Mouse (Mus musculus) C2C12 (cell line): ENCODE data around the gene Riox2. TPM values are rescaled to one million over a fixed set of nuclear protein-coding genes. Genes with fewer than 3 reads are reported as not detected.

Experiments used
- H3K27me3 ChIP-seq: one replicate; pipeline ENCODE4 v1.6.1; 2011; ENCODE audit not compliant: control insufficient read depth, insufficient read depth, insufficient read length
- H3K36me3 ChIP-seq: one replicate; pipeline ENCODE4 v1.6.1; 2011; ENCODE audit not compliant: control insufficient read depth, insufficient read depth
- H3K4me3 ChIP-seq: one replicate; pipeline ENCODE4 v1.5.1; 2011; ENCODE audit warnings: mild to moderate bottlenecking, control low read depth; ENCODE audit not compliant: poor library complexity, insufficient read depth, severe bottlenecking
- H3K79me2 ChIP-seq: one replicate; pipeline ENCODE4 v1.6.1; 2011; ENCODE audit not compliant: control insufficient read depth, insufficient read depth
- H3K79me3 ChIP-seq: one replicate; pipeline ENCODE4 v1.6.1; 2011; ENCODE audit warnings: low read depth, control low read depth
- H3ac ChIP-seq: one replicate; pipeline ENCODE3; 2011; ENCODE audit warnings: low read depth; ENCODE audit not compliant: control insufficient read depth, insufficient read length
- CEBPB ChIP-seq: IDR thresholded peaks from one replicate; pipeline ENCODE4 v1.6.1; 2011; ENCODE audit warnings: low read depth, mild to moderate bottlenecking, control low read depth, moderate library complexity
- CTCF ChIP-seq: IDR thresholded peaks from one replicate; pipeline ENCODE4 v1.5.1; 2011; ENCODE audit not compliant: control insufficient read depth, insufficient read depth, insufficient read length
- FOSL1 ChIP-seq: IDR thresholded peaks from one replicate; pipeline ENCODE4 v1.8.0; 2011; ENCODE audit warnings: mild to moderate bottlenecking, low read length; ENCODE audit not compliant: poor library complexity, insufficient read depth, severe bottlenecking
- MAX ChIP-seq: IDR thresholded peaks from one replicate; pipeline ENCODE4 v1.6.1; 2011; ENCODE audit warnings: mild to moderate bottlenecking, control low read depth
- MYOD1 ChIP-seq: IDR thresholded peaks from one replicate; pipeline ENCODE4 v1.6.1; 2011; ENCODE audit warnings: low read depth; ENCODE audit not compliant: control insufficient read depth, insufficient read length
- MYOG ChIP-seq: IDR thresholded peaks from one replicate; pipeline ENCODE4 v1.6.1; 2011; ENCODE audit not compliant: control insufficient read depth, insufficient read length; ENCODE audit errors: extremely low read depth
- USF1 ChIP-seq: IDR thresholded peaks from one replicate; pipeline ENCODE4 v1.6.1; 2011; ENCODE audit warnings: low read depth, mild to moderate bottlenecking, control low read depth, moderate library complexity
- polyA plus RNA-seq: library from polyadenylated mRNA; unstranded; fragments of >200 nt; fragmentation: generic; extraction: Trizol; gene quantifications from one replicate; pipeline ENCODE4 v1.2.1, GENCODE M21; 2012; ENCODE audit warnings: missing spikeins

The Riox2 gene
- polyA plus RNA-seq, 1 experiment = 18.7 TPM

DNA sequence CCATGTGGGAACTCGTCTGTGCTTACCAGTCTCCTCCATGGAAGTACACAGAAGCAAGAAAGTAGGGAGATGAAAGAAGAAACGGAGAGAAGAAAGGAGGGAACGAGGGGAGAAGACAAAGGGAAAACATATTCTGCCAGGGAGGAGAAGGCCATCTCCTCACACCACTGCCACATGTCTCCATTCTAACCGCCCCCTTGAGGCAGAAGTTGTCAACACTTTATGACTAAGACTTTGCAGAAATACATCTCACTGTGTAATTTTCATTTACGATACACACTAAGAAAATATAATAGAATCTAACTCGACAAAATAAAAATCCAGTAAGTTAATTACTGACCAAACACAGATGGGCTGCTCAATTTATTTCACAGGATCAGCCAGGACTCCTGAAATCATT lies 55.4 kb downstream of the Riox2 start:
- TF ChIP-seq CTCF = no peak
- no peak for TF ChIP-seq MAX
- no peaks in the 10 kb centered on the region for H3K27me3 ChIP-seq
- H3K4me3 ChIP-seq = no peak overlapping the region
- H3K79me3 ChIP-seq = no peaks in the 10 kb centered on the region
- H3K36me3 ChIP-seq = peaks cover 6% of the 10 kb centered on the region
- H3ac ChIP-seq = no peak overlapping the region
- no peaks in the 10 kb centered on the region for H3K79me2 ChIP-seq

DNA sequence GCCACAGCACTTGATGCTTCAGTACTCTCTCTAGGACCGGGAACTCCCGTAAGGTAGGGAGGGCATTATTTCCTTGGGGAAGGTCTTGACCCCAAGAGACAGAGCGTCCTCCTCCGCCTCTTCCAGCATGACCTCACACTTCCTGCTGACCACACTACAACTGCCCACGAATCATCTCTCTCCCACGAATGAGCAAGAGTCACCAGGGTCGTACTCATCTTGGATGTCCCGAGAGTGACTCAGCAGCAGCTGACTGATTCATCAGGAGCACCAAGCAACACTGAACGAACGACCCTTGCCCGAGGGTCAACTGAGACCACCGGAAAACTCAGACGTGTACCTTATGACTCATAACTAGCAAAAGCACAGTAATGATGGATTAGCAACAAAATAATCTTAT lies 58.0 kb downstream of the Riox2 start:
- no peaks in the 10 kb centered on the region for H3K79me2 ChIP-seq
- TF ChIP-seq CEBPB (no peak), FOSL1 (no peak), MYOG (no peak)
- H3K4me3 ChIP-seq = no peak overlapping the region
- no peaks in the 10 kb centered on the region for H3K79me3 ChIP-seq
- no peak overlapping the region for H3ac ChIP-seq
- peaks cover 6% of the 10 kb centered on the region for H3K36me3 ChIP-seq
- no peaks in the 10 kb centered on the region for H3K27me3 ChIP-seq

DNA sequence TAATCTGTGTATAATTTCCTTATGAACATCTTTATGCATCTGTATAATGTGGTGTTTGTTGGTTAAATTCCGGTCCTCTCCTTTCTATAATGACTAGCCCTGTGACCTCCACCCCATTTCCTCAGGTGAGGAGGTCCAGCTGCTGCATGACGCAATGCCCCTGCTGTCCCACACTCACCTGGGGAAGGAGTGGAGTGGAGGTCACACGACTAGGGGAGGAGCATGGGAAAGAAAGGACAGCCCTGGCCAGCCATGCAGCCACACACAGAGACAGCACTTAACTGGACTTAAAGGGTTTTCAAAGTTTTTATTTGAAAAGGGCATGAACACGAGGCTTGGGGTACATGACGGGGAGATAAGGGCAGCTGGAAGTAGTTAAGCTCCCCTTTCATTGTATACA lies 59.7 kb downstream of the Riox2 start:
- TF ChIP-seq MYOD1 (no peak), MYOG (no peak), MAX (no peak), FOSL1 (no peak), CEBPB (no peak), CTCF (no peak), USF1 (no peak)
- Histone ChIP-seq H3K4me3 (no peak overlapping the region), H3ac (no peak overlapping the region), H3K79me3 (no peaks in the 10 kb centered on the region), H3K27me3 (no peaks in the 10 kb centered on the region), H3K36me3 (peaks cover 6% of the 10 kb centered on the region), H3K79me2 (no peaks in the 10 kb centered on the region)

DNA sequence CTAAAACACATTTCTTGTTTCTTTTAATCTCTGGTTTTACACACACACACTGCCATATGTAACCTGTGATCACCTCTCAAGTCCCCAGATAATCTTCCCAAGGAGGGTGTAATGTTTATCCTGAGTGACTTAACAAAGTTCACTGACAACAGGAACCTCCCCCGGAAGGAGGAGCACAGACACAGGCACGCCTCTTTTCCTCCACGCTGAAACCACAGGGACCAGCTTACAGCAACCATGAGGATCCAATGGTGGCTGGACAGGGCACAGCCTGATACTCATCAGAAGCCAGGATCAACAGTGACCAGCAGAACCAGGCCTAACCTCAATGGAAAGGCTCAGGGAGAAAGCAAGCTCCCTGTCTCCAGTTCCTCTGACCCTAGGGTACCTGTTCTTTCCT lies 61.0 kb downstream of the Riox2 start:
- TF ChIP-seq MYOG (no peak), MAX (no peak), CTCF (no peak)
- Histone ChIP-seq H3K79me3 (no peaks in the 10 kb centered on the region), H3K79me2 (no peaks in the 10 kb centered on the region), H3K27me3 (no peaks in the 10 kb centered on the region), H3K36me3 (peaks cover 6% of the 10 kb centered on the region), H3K4me3 (no peak overlapping the region), H3ac (no peak overlapping the region)

DNA sequence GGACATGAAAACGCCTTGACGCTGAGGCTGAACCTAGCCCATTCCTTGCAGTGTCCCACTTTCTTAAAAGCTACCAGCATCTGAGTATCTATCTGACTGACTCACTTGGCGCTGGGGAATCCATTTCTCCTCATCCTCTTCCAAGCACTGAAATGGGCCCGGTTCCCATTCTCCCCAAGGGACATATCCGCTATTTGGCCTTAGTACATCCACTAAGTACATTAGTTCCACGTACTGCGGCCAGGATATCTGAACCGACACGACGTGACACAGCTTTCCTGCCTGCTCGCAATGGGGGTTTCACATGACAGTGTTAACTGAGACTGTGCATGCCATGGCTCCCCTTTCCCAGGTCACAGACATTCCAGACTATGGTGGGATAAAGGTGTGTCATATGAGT lies 62.8 kb downstream of the Riox2 start:
- Histone ChIP-seq H3K36me3 (peaks cover 5% of the 10 kb centered on the region), H3K79me3 (no peaks in the 10 kb centered on the region), H3K27me3 (no peaks in the 10 kb centered on the region), H3K79me2 (no peaks in the 10 kb centered on the region), H3K4me3 (no peak overlapping the region), H3ac (no peak overlapping the region)
- TF ChIP-seq CEBPB = no peak

DNA sequence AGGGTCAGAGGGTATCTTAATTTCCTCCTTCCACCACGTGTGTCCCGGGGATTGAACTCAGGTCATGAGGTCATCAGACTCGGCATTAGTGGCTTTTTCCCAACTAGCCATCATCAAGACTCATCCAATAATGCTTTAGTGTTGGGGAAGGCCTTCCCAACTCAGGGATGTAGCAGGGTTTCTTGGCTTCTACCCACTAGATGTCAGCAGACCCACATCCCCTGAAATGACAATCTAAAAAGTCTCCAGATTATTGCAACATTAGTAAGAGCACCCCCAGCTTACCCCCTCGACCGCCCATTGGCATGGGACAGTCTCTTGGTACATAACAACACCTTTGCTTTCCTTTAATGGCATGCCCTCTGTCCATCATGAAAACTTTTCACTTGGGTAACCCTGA lies 64.1 kb downstream of the Riox2 start:
- Histone ChIP-seq H3K79me2 (no peaks in the 10 kb centered on the region), H3K79me3 (no peaks in the 10 kb centered on the region), H3K27me3 (no peaks in the 10 kb centered on the region), H3K36me3 (no peaks in the 10 kb centered on the region), H3K4me3 (no peak overlapping the region), H3ac (no peak overlapping the region)
- no peak for TF ChIP-seq MYOD1
- no peak for TF ChIP-seq MAX
- no peak for TF ChIP-seq USF1

DNA sequence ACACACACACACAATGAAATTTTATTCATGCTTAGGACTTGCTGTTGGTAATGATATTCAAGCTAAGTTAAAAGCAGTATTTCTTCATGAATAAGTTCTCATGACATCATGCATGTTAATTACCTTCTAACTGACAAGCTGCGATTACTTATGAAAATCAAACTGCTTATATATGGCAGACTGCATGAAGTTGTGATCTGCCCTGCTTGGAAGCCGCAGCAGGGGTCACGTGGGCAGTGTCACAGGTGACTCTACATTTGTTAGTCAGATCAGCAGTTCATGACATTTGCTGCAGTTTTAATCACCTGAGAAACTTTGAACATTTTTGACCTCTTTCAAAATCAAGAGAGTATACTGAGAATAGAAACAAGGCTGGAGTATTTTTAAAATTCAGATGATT lies 69.4 kb downstream of the Riox2 start:
- no peaks in the 10 kb centered on the region for H3K27me3 ChIP-seq
- H3K79me2 ChIP-seq = no peaks in the 10 kb centered on the region
- H3K36me3 ChIP-seq = peaks cover 4% of the 10 kb centered on the region
- TF ChIP-seq MAX = no peak
- no peak for TF ChIP-seq CEBPB
- TF ChIP-seq MYOD1 = no peak
- TF ChIP-seq USF1 = no peak
- TF ChIP-seq MYOG = no peak
- no peak for TF ChIP-seq CTCF
- TF ChIP-seq FOSL1 = no peak
- no peak overlapping the region for H3ac ChIP-seq
- no peak overlapping the region for H3K4me3 ChIP-seq
- H3K79me3 ChIP-seq = no peaks in the 10 kb centered on the region
